Mouse (Mus musculus) testis, adult 10 weeks (tissue): ENCODE data around the gene Tstd1. TPM values are rescaled to one million over a fixed set of nuclear protein-coding genes. Genes with fewer than 3 reads are reported as not detected.

Experiments
- polyA plus RNA-seq: library from polyadenylated mRNA; stranded (reverse); fragments of 350-450 nt; fragmentation: Illumina TruSeq; extraction: RNeasy Lipid Tissue Mini Kit (QIAGEN cat#74804); gene quantifications from one replicate; pipeline ENCODE4 v1.2.3, GENCODE M21; 2014; ENCODE audit warnings: low read depth, low replicate concordance

Gene Tstd1
- not detected for polyA plus RNA-seq

DNA sequence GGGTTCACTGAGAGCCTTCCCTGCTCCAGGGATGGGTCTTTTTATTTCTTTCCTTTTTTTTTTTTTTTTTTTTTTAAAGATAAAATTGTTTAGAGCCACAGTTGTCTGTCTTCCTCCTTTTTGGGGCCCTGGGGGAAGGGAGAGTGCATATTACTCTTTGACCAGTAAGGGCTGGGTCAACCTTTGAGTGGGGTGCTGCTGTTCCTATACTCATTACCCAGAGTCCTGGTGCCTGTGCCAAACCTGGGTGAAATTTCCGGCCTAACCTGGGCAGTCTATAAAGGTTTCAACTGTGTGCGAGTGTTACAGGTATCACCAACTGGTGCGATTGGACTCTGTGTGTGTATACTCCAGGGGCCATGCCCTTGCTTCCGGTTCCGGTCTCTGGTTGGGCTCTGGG lies at the start of gene Tstd1:
Tstd1 (plus strand) TSS at position 213 of the 400 bp plus-strand sequence.

DNA sequence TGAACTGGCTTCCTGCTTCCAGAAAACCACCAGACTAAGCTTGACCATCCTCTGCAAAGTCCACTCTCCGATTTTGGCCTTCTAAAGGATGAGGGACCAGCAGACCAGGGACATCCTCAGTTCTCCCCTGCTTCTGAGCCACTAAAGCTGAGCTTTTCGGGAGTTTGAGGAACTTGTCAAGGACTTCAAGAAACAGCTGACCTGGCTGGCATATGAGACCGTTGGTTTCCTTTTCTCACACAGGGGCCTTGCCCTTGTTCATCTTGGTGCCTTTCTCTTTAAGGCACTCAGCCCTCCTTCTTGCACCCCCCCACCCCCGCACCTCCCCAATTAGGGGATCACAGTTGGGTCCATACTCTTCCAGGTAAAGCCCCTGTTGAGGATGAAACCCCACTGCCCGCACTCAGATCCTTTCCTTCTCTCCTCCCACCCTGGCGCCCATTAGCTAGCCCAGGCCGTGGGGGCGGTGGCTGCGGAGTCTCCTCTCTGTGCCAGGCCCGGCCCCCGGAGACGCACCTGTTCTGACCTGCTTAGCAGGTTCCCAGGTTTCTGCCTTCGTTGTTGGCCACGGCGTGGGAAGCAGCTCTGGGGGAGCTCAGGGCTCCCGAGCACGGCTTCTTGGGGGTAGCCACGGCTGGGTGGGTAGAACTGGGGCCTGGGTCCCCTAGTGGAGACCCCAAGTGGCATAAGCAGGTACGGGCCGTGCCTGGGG lies 48.7 kb upstream of the Tstd1 start, which contains the start of gene Nectin4:
Nectin4 (plus strand) TSS at position 255 of the 712 bp plus-strand sequence.

DNA sequence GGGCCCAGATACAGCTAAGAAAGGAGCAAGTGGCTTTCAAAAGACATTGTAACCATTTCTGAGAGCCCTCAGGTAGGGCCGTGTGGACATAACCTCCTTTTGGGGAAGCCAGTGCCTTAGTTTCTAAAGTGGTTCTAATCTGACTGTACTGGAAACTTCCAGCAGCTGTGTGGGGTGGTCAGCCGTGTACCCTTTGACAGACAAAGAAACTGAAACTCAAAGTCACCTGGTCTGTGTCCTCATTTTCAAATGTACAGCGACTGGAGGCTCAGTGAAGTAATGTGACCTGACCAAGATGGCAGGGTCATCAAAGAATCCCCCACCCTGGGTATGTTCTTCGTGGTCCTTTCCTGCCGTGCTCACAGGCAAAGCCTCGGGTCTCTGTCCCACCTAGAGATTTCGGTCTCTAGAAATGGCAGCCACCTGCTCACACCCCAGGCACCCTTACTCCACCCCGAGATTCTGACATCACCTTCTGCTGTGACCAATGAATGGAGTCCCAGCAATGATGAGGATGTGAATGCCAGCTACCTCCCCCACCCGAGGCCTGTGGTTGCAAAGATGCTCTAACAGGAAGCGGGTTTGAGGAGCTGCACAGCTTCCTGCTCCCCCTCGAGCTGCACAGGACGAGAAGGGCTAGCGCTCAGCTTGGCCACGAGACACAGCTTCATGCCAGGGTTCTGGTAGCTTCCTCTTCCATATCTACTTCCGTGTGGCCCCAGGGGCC lies 30.1 kb upstream of the Tstd1 start, which contains the start of gene Arhgap30:
Arhgap30 (plus strand) TSS at position 579 of the 727 bp plus-strand sequence.

DNA sequence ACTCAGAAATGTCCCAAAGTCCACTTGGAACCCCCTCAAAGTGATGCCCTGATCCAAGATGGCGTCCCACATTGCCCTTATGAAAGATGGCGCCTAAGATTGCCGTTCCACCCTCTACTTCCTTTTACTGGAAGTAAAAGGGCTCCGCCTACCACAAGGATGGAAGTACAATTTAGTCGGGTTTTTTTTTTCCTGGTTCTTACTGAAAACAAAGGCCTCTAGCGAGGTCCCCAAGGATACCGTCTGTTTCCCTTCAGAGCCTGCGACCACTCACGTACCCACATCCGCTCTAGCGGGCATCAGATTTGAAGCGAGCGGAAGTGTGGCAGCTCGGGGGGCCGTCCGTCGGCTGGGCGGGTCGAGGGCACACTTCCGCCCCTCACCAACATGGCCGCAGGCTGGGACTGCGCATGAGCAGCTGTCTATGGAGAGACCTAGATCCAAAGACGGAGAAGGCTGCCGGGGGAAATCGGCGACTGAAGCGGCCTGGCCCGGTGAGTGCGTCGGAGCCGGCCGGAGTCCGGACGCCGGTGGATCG lies 7.7 kb upstream of the Tstd1 start, which contains the start of gene Usf1:
Usf1 (plus strand) TSS at position 367 of the 538 bp plus-strand sequence.

DNA sequence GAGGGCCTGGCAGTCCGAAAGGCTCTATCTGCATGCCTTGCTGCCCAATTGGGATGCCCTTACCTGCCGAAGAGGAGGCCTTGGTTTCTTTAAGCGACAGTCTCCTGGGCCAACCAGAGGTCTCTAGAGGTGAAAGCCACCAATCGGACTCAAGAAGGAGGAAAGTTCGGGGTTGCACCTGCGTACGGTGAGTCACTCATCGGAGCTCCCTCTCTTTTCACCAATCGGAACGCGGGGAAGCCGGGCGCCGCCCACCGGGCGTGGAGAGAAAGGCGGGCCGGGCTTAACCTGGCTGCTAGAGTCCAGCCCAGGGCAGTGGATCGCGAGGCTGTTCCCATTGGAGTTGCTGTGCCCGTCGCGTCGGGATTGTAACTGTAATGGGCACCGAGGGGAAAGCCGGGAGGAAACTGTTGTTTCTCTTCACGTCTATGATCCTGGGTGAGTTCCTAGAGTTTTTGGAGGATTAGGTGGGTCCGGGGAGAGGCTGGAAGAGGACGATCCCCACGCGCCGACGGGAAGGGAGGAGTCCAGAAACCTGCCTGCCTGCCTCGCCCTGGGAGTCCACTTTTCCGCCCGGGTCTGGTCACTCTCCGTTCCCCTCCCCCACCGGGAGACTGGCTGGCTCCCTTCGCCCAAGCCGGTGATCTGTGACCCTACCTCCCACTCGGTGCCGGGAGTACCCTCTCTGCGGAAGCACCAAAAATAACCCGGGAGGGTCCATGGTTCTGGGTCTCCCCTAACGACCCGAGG lies 18.8 kb downstream of the Tstd1 start, which contains the start of gene F11r:
F11r (plus strand) TSS at position 272 of the 750 bp plus-strand sequence.

Other genes starting within 250 kb of the Tstd1 start
- 3.0 TPM for gene Pcp4l1, start 222.6 kb upstream of the Tstd1 start, polyA plus RNA-seq
- gene Nr1i3, start 204.9 kb upstream of the Tstd1 start, polyA plus RNA-seq, result not detected
- 1.5 TPM for gene Tomm40l, start 196.4 kb upstream of the Tstd1 start, polyA plus RNA-seq
- 1.5 TPM for gene Apoa2, start 193.8 kb upstream of the Tstd1 start, polyA plus RNA-seq
- 7.2 TPM for gene Fcer1g, start 184.5 kb upstream of the Tstd1 start, polyA plus RNA-seq
- gene Adamts4, start 168.5 kb upstream of the Tstd1 start, polyA plus RNA-seq, result 0.15 TPM
- 30.8 TPM for gene Ndufs2, start 167.5 kb upstream of the Tstd1 start, polyA plus RNA-seq
- gene B4galt3, start 148.5 kb upstream of the Tstd1 start, polyA plus RNA-seq, result 3.2 TPM
- gene Ppox, start 137.7 kb upstream of the Tstd1 start, polyA plus RNA-seq, result 0.87 TPM
- gene Usp21, start 130.9 kb upstream of the Tstd1 start, polyA plus RNA-seq, result 16.5 TPM
- gene Ufc1, start 123.8 kb upstream of the Tstd1 start, polyA plus RNA-seq, result 38.4 TPM
- 31.5 TPM for gene Dedd, start 89.7 kb upstream of the Tstd1 start, polyA plus RNA-seq
- gene Nit1, start 73.2 kb upstream of the Tstd1 start, polyA plus RNA-seq, result 30.3 TPM
- 9.8 TPM for gene Pfdn2, start 73.2 kb upstream of the Tstd1 start, polyA plus RNA-seq
- 0.91 TPM for gene Klhdc9, start 58.1 kb upstream of the Tstd1 start, polyA plus RNA-seq
- gene Nectin4, start 48.8 kb upstream of the Tstd1 start, polyA plus RNA-seq, result 0.74 TPM
- gene Arhgap30, start 29.9 kb upstream of the Tstd1 start, polyA plus RNA-seq, result 10.2 TPM
- 1.4 TPM for gene Usf1, start 7.6 kb upstream of the Tstd1 start, polyA plus RNA-seq
- 12.5 TPM for gene F11r, start 18.7 kb downstream of the Tstd1 start, polyA plus RNA-seq
- 0.49 TPM for gene Alyref2, start 84.6 kb downstream of the Tstd1 start, polyA plus RNA-seq
- gene Itln1, start 116.4 kb downstream of the Tstd1 start, polyA plus RNA-seq, result not detected
- 0.52 TPM for gene Cd244a, start 140.3 kb downstream of the Tstd1 start, polyA plus RNA-seq
- gene Ly9, start 188.5 kb downstream of the Tstd1 start, polyA plus RNA-seq, result 2.9 TPM
- gene Slamf7, start 234.2 kb downstream of the Tstd1 start, polyA plus RNA-seq, result 47.5 TPM